Mouse (Mus musculus) olfactory bulb, adult 2 months (tissue): ENCODE results near the gene Snd1.

Source experiments
- CTCF ChIP-seq: fragments of 200-500 bp; IDR thresholded peaks from 2 replicates; pipeline ENCODE4 v1.5.1; 2012; ENCODE audit warnings: low read depth, mild to moderate bottlenecking, low read length, moderate library complexity; ENCODE audit not compliant: insufficient read depth
- POLR2A ChIP-seq: fragments of 200-500 bp; IDR thresholded peaks from 2 replicates; pipeline ENCODE4 v1.6.1; 2012; ENCODE audit warnings: mild to moderate bottlenecking, low read depth, low read length, moderate library complexity; ENCODE audit not compliant: insufficient read depth

DNA sequence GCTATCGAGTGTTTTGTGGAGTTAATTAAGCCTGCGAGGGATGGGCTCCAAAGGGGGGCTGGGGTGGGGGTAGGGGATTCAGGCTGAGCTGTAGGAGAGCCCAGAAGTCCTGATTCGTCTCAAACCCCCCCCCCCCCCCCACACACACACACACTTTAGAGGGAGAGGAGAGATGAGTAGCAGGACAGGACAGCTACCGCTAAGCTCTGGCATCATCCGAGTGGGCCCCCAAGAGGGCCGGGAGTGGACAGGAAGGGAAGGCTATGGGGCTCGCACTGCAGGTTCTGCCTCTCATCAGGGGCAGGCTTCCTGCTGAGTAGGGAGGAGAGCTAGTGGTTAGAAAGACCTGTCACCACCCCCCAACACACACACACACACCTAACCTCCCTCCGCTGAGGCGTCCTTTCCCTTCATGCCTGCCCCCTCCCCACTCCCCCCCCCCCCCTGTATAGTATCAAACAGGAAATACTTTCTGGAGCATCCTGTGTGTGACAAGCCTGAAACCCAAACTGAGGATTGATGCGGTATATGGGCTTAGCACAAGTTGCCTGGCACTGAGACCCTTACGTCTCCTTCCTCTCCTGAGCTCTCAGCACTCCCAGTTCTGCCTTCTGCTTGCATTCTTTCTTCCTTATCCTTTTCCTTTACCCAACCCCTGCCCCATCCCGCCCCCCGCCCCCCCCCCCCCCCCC, 456.8 kb downstream of the Snd1 start:
- TF ChIP-seq CTCF (no peak), POLR2A (no peak)
